Mouse (Mus musculus) erythroid progenitor cell, adult 5-6 weeks (primary cell): ENCODE data around the gene Rasgef1c. TPM values are rescaled to one million over a fixed set of nuclear protein-coding genes. Genes with fewer than 3 reads are reported as not detected.

Source experiments
- ATAC-seq: replicated peaks from 2 replicates; pipeline ENCODE4 v1.8.0; 2016; ENCODE audit warnings: moderate number of reproducible peaks, mild to moderate bottlenecking, moderate TSS enrichment, inconsistent platforms; ENCODE audit not compliant: poor library complexity, low FRiP score, severe bottlenecking
- total RNA-seq, 2 experiments: library from RNA; stranded (forward) in 1 of 2; stranded (reverse) in 1 of 2; fragments of 150-400 nt in 1 of 2; fragments of 186-747, 209-891 nt in 1 of 2; gene quantifications; 2 replicates each; pipeline versions ENCODE4 v1.2.3 to v1.2.4; 2015 to 2017; ENCODE audit warnings: low replicate concordance in 2 of 2

The Rasgef1c gene
- total RNA-seq, 2 experiments from 2014 or later = not detected

- ATAC-seq = no peak
These were observed 17.7 kb downstream of the Rasgef1c start for GRCm38 (mm10) chr11:49919304-49919703.

DNA sequence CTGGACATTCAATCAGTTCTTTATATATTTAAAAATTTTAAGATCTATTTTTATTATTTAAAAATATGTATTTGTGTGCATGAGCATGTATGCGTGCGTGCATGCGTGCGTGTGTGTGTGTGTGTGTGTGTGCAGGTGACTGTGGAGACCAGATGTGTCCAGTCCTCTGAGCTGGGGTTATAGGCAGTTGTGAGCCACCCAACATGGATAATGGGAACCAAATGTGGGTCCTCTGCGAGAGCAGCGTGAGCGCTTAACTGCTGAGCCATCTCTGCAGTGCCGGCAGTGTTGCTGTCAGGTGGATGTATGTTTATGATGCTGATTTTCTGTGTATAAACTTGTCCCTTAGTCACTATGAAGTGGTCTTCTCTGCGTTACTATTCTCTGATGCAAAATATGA, 21.9 kb downstream of the Rasgef1c start:
- no peak for ATAC-seq

DNA sequence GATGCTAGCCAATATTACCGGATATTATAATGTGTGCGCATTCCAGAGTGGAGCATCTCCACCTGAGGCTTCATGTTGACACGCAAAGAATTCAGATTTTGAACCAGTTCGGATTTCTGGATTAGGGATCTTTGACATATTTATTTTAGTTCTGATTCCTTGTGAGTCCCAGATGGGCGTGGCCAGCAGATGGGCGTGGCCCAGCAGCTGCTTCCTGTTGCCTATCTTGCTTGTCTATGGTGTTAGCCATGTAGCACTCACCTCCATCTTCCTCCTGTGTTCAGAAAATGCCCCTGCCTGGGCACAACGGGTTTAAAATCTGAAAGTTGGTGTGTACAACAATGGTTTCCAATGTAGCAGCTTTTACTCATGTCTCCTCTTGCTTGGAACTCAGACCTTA, 24.5 kb downstream of the Rasgef1c start:
- 0 out of 2 replicates have a peak, but pooled peaks have one; percentile 49 for ATAC-seq

DNA sequence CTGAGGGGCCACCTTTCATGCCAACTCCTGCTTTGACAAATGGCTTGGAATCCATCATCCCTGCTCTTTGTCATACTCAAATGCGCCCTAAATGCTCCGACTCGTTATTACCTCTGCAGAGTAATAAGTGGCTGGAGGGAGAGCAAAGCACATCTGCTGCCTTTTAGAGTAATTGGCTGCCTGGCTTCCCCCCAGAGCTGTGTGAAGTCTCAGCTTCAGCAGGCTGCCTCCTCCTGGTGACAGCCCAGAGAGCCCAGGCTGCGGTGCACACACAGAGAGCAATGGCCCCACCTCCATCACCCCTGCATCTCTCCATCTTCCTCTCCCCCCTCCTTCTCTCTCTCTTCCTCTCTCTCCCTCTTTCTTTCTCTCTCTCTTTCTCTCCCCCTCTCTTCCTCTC, 25.5 kb downstream of the Rasgef1c start:
- ATAC-seq = no peak

- no peak for ATAC-seq
These were observed 26.0 kb downstream of the Rasgef1c start for GRCm38 (mm10) chr11:49927670-49928069.

GRCm38 (mm10) chr11:49931037-49931625, 29.5 kb downstream of the Rasgef1c start:
- ATAC-seq = no peak

GRCm38 (mm10) chr11:49931853-49932252, 30.2 kb downstream of the Rasgef1c start:
- no peak for ATAC-seq

GRCm38 (mm10) chr11:49933811-49934210, 32.2 kb downstream of the Rasgef1c start:
- ATAC-seq = no peak

- no peak for ATAC-seq
These were observed 32.7 kb downstream of the Rasgef1c start for GRCm38 (mm10) chr11:49934322-49934721.

DNA sequence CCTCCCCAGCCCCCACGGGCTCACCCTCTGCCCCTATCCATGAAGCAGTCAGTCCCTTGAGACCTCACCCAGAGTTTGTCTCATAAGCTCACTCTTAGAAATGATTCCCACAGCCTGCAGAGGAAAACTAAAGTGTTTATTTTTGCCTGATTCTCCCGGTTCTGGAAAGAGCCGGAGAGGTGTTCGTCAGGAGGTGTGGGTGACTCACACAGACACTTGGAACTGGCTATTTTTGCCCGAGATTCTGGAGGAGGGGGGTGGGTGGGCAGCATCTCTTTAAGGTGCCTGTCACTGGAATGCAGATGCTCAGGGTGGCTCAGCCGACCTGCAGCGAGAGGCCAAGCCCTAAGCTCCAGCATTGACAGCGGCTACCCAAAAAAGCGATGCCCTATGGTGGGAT, 34.8 kb downstream of the Rasgef1c start:
- no peak for ATAC-seq

- ATAC-seq = no peak
These were observed 36.1 kb downstream of the Rasgef1c start for GRCm38 (mm10) chr11:49937779-49938178.

DNA sequence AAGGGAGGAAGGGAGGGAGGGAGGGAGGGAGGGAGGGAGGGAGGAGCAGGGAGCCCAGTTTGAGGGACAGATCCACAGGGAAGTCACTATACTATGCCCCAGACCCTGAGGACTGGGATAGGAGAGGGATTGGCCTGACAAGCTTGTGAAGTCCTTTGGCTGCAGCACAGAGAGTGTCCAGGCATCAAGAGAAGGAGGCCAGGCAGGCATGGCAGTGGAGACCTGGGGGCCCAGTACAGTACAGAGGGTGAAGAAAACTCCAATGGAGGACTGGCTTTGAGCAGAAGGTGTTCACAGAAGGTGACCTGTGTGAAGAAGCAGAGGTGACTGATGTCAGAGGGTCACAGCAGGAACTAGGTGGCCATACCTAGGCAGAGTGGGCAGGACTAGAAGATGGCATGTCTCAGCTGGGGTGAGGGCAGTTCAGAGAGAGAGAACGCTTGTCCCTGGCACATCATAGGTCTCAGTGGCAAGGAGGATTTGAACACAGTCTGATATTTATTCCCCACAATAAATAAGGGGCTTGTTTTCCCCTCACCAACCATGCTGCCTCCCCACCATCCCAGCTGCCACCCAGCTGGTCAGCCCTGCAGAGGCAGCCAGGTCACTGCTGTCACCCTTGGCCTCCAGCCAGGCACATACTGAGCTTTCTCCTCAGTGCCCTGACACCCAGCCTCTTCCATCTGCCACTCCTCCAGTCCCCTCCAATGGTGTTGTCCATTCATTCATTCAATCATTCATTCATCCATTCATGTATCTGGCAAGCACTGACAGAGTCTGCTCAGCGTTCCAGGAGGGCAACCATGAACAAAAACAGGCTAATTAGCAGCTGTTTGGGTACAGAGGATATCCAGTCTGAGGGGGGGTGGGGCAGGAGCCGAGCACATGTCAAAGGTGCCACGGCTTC, 36.9 kb downstream of the Rasgef1c start:
- no peak for ATAC-seq

GRCm38 (mm10) chr11:49942841-49943240, 41.2 kb downstream of the Rasgef1c start:
- no peak for ATAC-seq

- ATAC-seq = no peak
These were observed 42.3 kb downstream of the Rasgef1c start for GRCm38 (mm10) chr11:49943901-49944300.

GRCm38 (mm10) chr11:49945726-49946125, 44.1 kb downstream of the Rasgef1c start:
- ATAC-seq = no peak

DNA sequence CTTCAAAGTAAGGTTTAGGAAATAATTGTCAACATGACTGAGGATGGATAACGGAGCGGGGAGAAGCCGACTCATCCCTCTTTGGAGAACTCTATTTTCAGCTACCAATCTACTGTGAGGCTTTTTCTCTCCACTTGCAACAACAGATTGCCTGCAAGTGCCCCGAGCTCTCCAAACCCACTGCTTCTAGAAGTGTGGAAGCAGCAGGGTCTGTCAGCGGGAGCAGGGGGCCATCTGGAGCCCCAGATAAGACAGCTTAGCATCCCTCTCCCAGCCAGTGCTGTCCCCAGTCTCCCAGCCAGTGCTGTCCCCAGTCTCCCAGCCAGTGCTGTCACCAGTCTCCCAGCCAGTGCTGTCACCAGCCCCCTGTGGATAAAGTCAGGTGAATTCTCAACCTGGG, 48.2 kb downstream of the Rasgef1c start:
- ATAC-seq = no peak

DNA sequence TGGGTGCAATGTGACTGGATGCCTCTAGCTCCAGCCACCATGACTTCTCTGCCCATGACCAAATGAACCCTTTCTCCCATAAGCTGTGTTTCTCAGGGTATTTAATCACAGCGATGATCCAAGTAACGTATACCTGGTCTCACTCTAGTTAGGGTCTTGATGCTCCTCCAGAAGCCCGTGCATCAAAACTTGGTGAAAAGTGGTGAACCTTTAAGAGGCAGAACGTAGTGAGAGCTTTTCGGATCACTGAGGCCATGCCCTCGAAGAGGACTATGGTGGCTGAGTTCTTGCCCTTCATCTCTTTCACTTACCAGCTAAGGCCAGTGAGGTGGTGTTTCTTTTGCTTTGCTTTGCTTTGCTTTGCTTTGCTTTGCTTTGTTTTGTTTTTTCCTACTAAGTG, 52.0 kb downstream of the Rasgef1c start:
- no peak for ATAC-seq

GRCm38 (mm10) chr11:49955577-49956261, 54.1 kb downstream of the Rasgef1c start:
- peak; percentile 75 for ATAC-seq

DNA sequence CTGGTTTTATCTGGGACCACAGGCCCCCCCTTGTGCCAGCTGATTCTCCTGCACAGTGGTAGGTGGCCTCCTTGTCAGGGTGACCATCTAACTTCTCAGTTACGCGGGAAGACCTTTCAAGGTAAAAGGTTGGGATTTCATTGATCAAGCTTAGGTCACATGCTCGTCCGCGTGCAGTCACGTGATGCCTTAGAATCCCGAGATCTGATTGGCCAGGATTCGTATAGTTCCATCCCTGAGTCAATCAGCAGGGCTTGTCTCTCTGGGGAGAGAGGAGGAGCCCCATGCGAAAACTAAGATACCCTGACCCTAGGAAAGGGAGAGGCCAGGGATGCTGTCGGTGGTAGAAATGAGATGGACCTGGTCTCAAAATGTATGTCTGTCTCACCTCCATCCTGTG, 56.4 kb downstream of the Rasgef1c start:
- no peak for ATAC-seq

GRCm38 (mm10) chr11:49961098-49961740, 59.6 kb downstream of the Rasgef1c start:
- peak; percentile 72 for ATAC-seq
